Comparison of ENCODE assay signal across 8 mouse cellular contexts in the genomic region with DNA sequence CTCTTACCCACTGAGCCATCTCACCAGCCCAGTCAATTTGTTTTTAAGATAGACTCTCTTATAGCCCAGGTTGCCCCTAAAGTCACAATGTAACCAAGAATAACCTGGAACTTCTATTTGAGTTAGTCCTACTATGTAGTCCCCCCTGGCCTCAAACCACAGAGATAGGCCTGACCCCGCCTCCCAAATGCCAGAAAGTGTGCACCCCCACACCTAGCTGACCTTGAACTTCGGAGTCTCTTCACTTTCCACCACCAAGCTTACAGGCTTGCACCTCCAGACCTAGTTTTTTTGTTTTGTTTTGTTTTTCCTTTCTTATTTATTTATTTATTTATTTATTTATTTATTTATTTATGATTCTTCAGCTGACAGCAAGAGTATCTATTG. TPM values are rescaled to one million over a fixed set of nuclear protein-coding genes. Genes with fewer than 3 reads are reported as not detected.
A peak's percentile ranks its signal among the peaks of the same experiment; 100 is the strongest.
DNase-seq lines count a peak whose midpoint lies in the region; ATAC-seq lines count a peak whose summit lies in the region.

No protein-coding gene starts in this region.

- ATAC-seq in kidney, embryonic 16.5 days (ENCODE audit: low FRiP score, low TSS enrichment): peak; percentile 13; the same call in 1 of the 2 replicates
- no peak for ATAC-seq in embryonic facial prominence, embryonic 15.5 days (ENCODE audit: insufficient number of reproducible peaks, low FRiP score, low TSS enrichment, low read depth)
- no peak for ATAC-seq in limb, embryonic 11.5 days (ENCODE audit: insufficient number of reproducible peaks, low FRiP score, low TSS enrichment, low read depth)
- ATAC-seq in neural tube, embryonic 14.5 days (ENCODE audit: low read depth): 0 out of 2 replicates have a peak, but pooled peaks have one; percentile 10

- peak overlapping the region; percentile 78 for H3K9ac ChIP-seq in kidney, embryonic 16.5 days (replicated peaks; ENCODE audit: low read length)
- no peak overlapping the region for H3K9ac ChIP-seq in embryonic facial prominence, embryonic 15.5 days
- no peak overlapping the region for H3K9ac ChIP-seq in limb, embryonic 11.5 days (ENCODE audit: low read length)
- H3K9ac ChIP-seq in neural tube, embryonic 14.5 days (replicated peaks; ENCODE audit: low read depth, low read length): no peak overlapping the region

- no peaks in the 10 kb centered on the region for H3K9me3 ChIP-seq in kidney, embryonic 16.5 days (ENCODE audit: low read length)
- no peaks in the 10 kb centered on the region for H3K9me3 ChIP-seq in embryonic facial prominence, embryonic 15.5 days (replicated peaks)
- no peaks in the 10 kb centered on the region for H3K9me3 ChIP-seq in limb, embryonic 11.5 days (ENCODE audit: control insufficient read depth, low read length)
- no peaks in the 10 kb centered on the region for H3K9me3 ChIP-seq in neural tube, embryonic 14.5 days (ENCODE audit: control insufficient read depth, low read length)

- DNase-seq in kidney, postnatal 36 days: no peak
- no peak for DNase-seq in limb, embryonic 11.5 days (ENCODE audit: low spot score)
- no peak for DNase-seq in cerebellum, postnatal 36 days
- no peak for DNase-seq in cerebellum, postnatal 4 days (ENCODE audit: low spot score in 2 of 2)
- DNase-seq in kidney, postnatal 14 days: no peak

- H3K27ac ChIP-seq in kidney, embryonic 16.5 days (ENCODE audit: low read length): peak overlapping the region; percentile 94
- peak overlapping the region; percentile 90 for H3K27ac ChIP-seq in embryonic facial prominence, embryonic 15.5 days (replicated peaks)
- H3K27ac ChIP-seq in limb, embryonic 11.5 days (replicated peaks; ENCODE audit: low read depth, low read length): no peak overlapping the region; the same call in 1 of the 2 replicates
- H3K27ac ChIP-seq in neural tube, embryonic 14.5 days (ENCODE audit: low read depth, low read length): no peak overlapping the region; the same call in 1 of the 2 replicates

- H3K4me1 ChIP-seq in kidney, embryonic 16.5 days (ENCODE audit: insufficient read depth, low read length): peaks cover 6% of the 10 kb centered on the region
- 0 out of 2 replicates have a peak, but pooled peaks cover 3% of the 10 kb centered on the region for H3K4me1 ChIP-seq in embryonic facial prominence, embryonic 15.5 days
- H3K4me1 ChIP-seq in limb, embryonic 11.5 days (ENCODE audit: control insufficient read depth, insufficient read depth, low read length): no peaks in the 10 kb centered on the region
- no peaks in the 10 kb centered on the region for H3K4me1 ChIP-seq in neural tube, embryonic 14.5 days (ENCODE audit: control insufficient read depth, insufficient read depth, low read length)

- no peaks in the 10 kb centered on the region for H3K27me3 ChIP-seq in kidney, embryonic 16.5 days (ENCODE audit: insufficient read depth, low read length)
- H3K27me3 ChIP-seq in embryonic facial prominence, embryonic 15.5 days: no peaks in the 10 kb centered on the region
- no peaks in the 10 kb centered on the region for H3K27me3 ChIP-seq in limb, embryonic 11.5 days (ENCODE audit: control insufficient read depth, insufficient read depth, low read length)
- H3K27me3 ChIP-seq in neural tube, embryonic 14.5 days (ENCODE audit: control insufficient read depth, insufficient read depth, low read length): no peaks in the 10 kb centered on the region

- peak overlapping the region; percentile 70 for H3K4me2 ChIP-seq in kidney, embryonic 16.5 days (replicated peaks; ENCODE audit: low read depth, low read length)
- H3K4me2 ChIP-seq in embryonic facial prominence, embryonic 15.5 days (replicated peaks): peak overlapping the region; percentile 60
- peak overlapping the region; percentile 60 for H3K4me2 ChIP-seq in limb, embryonic 11.5 days (ENCODE audit: low read depth, severe bottlenecking)
- H3K4me2 ChIP-seq in neural tube, embryonic 14.5 days (ENCODE audit: low read depth, low read length): peak overlapping the region; percentile 36

- no peaks in the 10 kb centered on the region for H3K36me3 ChIP-seq in kidney, embryonic 16.5 days (ENCODE audit: insufficient read depth, low read length)
- H3K36me3 ChIP-seq in embryonic facial prominence, embryonic 15.5 days: no peaks in the 10 kb centered on the region
- H3K36me3 ChIP-seq in limb, embryonic 11.5 days (ENCODE audit: control insufficient read depth, insufficient read depth, low read length): no peaks in the 10 kb centered on the region
- no peaks in the 10 kb centered on the region for H3K36me3 ChIP-seq in neural tube, embryonic 14.5 days (ENCODE audit: control insufficient read depth, insufficient read depth, low read length)

- 81% methylated on average over 2 of the region's 2 CpGs for WGBS in kidney, embryonic 16.5 days
- 69% methylated on average over 2 of the region's 2 CpGs for WGBS in embryonic facial prominence, embryonic 15.5 days
- WGBS in limb, embryonic 11.5 days: 74% methylated on average over 2 of the region's 2 CpGs
- WGBS in neural tube, embryonic 14.5 days: 70% methylated on average over 2 of the region's 2 CpGs

- peak overlapping the region; percentile 50 for H3K4me3 ChIP-seq in kidney, embryonic 16.5 days (ENCODE audit: low read length)
- H3K4me3 ChIP-seq in embryonic facial prominence, embryonic 15.5 days (replicated peaks): peak overlapping the region; percentile 40
- H3K4me3 ChIP-seq in limb, embryonic 11.5 days (ENCODE audit: low read depth, low read length): no peak overlapping the region; the same call in 1 of the 2 replicates
- no peak overlapping the region for H3K4me3 ChIP-seq in neural tube, embryonic 14.5 days (ENCODE audit: low read depth, low read length)

RNA-seq across cellular contexts. Expression of a gene that starts 27.8 kb away (rescaled TPM):
- polyA plus RNA-seq in kidney, embryonic 16.5 days (2015; fragmentation: Nextera tagmentation; extraction: Ambion mirVana): 49.6 and 58.6 TPM in 2 replicates
- 54.0 and 56.0 TPM in 2 replicates for polyA plus RNA-seq in embryonic facial prominence, embryonic 15.5 days (2015; fragmentation: Nextera tagmentation; extraction: Ambion mirVana)
- polyA plus RNA-seq in limb, embryonic 11.5 days (2014; fragmentation: Nextera tagmentation; extraction: Ambion mirVana): 69.0 and 70.0 TPM in 2 replicates
- 61.9 and 76.8 TPM in 2 replicates for polyA plus RNA-seq in neural tube, embryonic 14.5 days (2014; fragmentation: Nextera tagmentation; extraction: Ambion mirVana)

RNA-seq across cellular contexts. Expression of a gene that starts 29.3 kb away (rescaled TPM):
- polyA plus RNA-seq in kidney, embryonic 16.5 days (2015; fragmentation: Nextera tagmentation; extraction: Ambion mirVana): 21.8 and 23.0 TPM in 2 replicates
- 12.7 and 14.6 TPM in 2 replicates for polyA plus RNA-seq in embryonic facial prominence, embryonic 15.5 days (2015; fragmentation: Nextera tagmentation; extraction: Ambion mirVana)
- 3.9 and 4.4 TPM in 2 replicates for polyA plus RNA-seq in limb, embryonic 11.5 days (2014; fragmentation: Nextera tagmentation; extraction: Ambion mirVana)
- polyA plus RNA-seq in neural tube, embryonic 14.5 days (2014; fragmentation: Nextera tagmentation; extraction: Ambion mirVana): 0.35 and 1.1 TPM in 2 replicates

RNA-seq across cellular contexts. Expression of a gene that starts 48.4 kb away (rescaled TPM):
- not detected in 2 replicates for polyA plus RNA-seq in kidney, embryonic 16.5 days (2015; fragmentation: Nextera tagmentation; extraction: Ambion mirVana)
- not detected in 2 replicates for polyA plus RNA-seq in embryonic facial prominence, embryonic 15.5 days (2015; fragmentation: Nextera tagmentation; extraction: Ambion mirVana)
- not detected in 2 replicates for polyA plus RNA-seq in limb, embryonic 11.5 days (2014; fragmentation: Nextera tagmentation; extraction: Ambion mirVana)
- polyA plus RNA-seq in neural tube, embryonic 14.5 days (2014; fragmentation: Nextera tagmentation; extraction: Ambion mirVana): not detected in 2 replicates

Comparison
In these comparisons a context has a peak if more than half of its experiments do, and no peak if none do; other contexts are left out.
1. ATAC-seq: peak in kidney, embryonic 16.5 days (single experiment) and neural tube, embryonic 14.5 days (single experiment); none in embryonic facial prominence, embryonic 15.5 days (single experiment) and limb, embryonic 11.5 days (single experiment).
2. H3K27ac ChIP-seq: peak in kidney, embryonic 16.5 days (single experiment) and embryonic facial prominence, embryonic 15.5 days (single experiment); none in limb, embryonic 11.5 days (single experiment) and neural tube, embryonic 14.5 days (single experiment).
3. H3K4me3 ChIP-seq: peak in kidney, embryonic 16.5 days (single experiment) and embryonic facial prominence, embryonic 15.5 days (single experiment); none in limb, embryonic 11.5 days (single experiment) and neural tube, embryonic 14.5 days (single experiment).
4. Peak in every context shown above with its lines, with median percentiles within 50 percentile points of each other: H3K4me2 ChIP-seq.